Mouse (Mus musculus) embryonic facial prominence, embryonic 14.5 days (tissue): Measurements from ENCODE around the gene Zan. TPM values are rescaled to one million over a fixed set of nuclear protein-coding genes. Genes with fewer than 3 reads are reported as not detected.

ENCODE experiments used
- ATAC-seq: fragments of 200-750 bp; cut with Nextera tagmentation; 2 replicates; pipeline ENCODE4 v1.8.0; 2017; ENCODE audit warnings: low read depth, moderate number of reproducible peaks, moderate TSS enrichment
- DNase-seq: peaks from one replicate; pipeline ENCODE4 v3.0.0-alpha.2; 2015; ENCODE audit warnings: low spot score
- H3K27ac ChIP-seq: fragments of 300-500 bp; sonication (generic); replicated peaks from 2 replicates; pipeline ENCODE4 v1.5.1; 2014; ENCODE audit warnings: low read depth, mild to moderate bottlenecking, low read length, moderate library complexity
- H3K27me3 ChIP-seq: fragments of 300-500 bp; sonication (generic); replicated peaks from 2 replicates; pipeline ENCODE4 v1.6.1; 2014; ENCODE audit warnings: low read length; ENCODE audit not compliant: control insufficient read depth, insufficient read depth
- H3K36me3 ChIP-seq: fragments of 300-500 bp; sonication (generic); 2 replicates; pipeline ENCODE4 v1.6.1; 2014; ENCODE audit warnings: low read length, mixed read lengths; ENCODE audit not compliant: control insufficient read depth, insufficient read depth
- H3K4me1 ChIP-seq: fragments of 300-500 bp; sonication (generic); 2 replicates; pipeline ENCODE4 v1.6.1; 2014; ENCODE audit warnings: antibody characterized with exemption, low read length; ENCODE audit not compliant: control insufficient read depth, insufficient read depth
- H3K4me2 ChIP-seq: fragments of 300-500 bp; sonication (generic); 2 replicates; pipeline ENCODE4 v1.6.1; 2014; ENCODE audit warnings: low read depth, mild to moderate bottlenecking, low read length, moderate library complexity, mixed read lengths
- H3K4me3 ChIP-seq: fragments of 300-500 bp; sonication (generic); 2 replicates; pipeline ENCODE4 v1.5.1; 2014; ENCODE audit warnings: low read depth, mild to moderate bottlenecking, low read length
- H3K9ac ChIP-seq: fragments of 300-500 bp; sonication (generic); 2 replicates; pipeline ENCODE4 v1.6.1; 2014; ENCODE audit warnings: low read depth, mild to moderate bottlenecking, low read length, moderate library complexity, mixed read lengths
- H3K9me3 ChIP-seq: fragments of 300-500 bp; sonication (generic); 2 replicates; pipeline ENCODE4 v1.6.1; 2016; ENCODE audit warnings: low read length; ENCODE audit not compliant: control insufficient read depth
- WGBS: fragments of 180-500 bp; shearing (Covaris S2); extraction: QIAGEN DNeasy Blood & Tissue Kit; methylation state at CpG from one replicate; pipeline ENCODE4 v1.1.7; 2014; 5-methylcytosine and 5-hydroxymethylcytosine counted together
- polyA plus RNA-seq: library from polyadenylated mRNA; unstranded; fragments of >200 nt; fragmentation: Nextera tagmentation; extraction: Ambion mirVana; gene quantifications from 2 replicates; pipeline ENCODE4 v1.2.1, GENCODE M21; 2014

Gene Zan
- polyA plus RNA-seq, 1 experiment from 2014 or later = 0.26 TPM

GRCm38 (mm10) chr5:137519691-137520550, 43.1 kb upstream of the Zan start:
- H3K4me2 ChIP-seq = no peak overlapping the region
- no peak for ATAC-seq
- no peaks in the 10 kb centered on the region for H3K4me1 ChIP-seq
- 90% methylated on average over 27 of the region's 27 CpGs for WGBS
- H3K27ac ChIP-seq = no peak overlapping the region
- no peaks in the 10 kb centered on the region for H3K9me3 ChIP-seq
- H3K36me3 ChIP-seq = peaks cover 77% of the 10 kb centered on the region
- DNase-seq = no peak
- no peak overlapping the region for H3K4me3 ChIP-seq
- no peaks in the 10 kb centered on the region for H3K27me3 ChIP-seq
- no peak overlapping the region for H3K9ac ChIP-seq

GRCm38 (mm10) chr5:137518436-137518835, 41.6 kb upstream of the Zan start, which contains the start of gene Gigyf1:
TSS of gene Gigyf1 (plus strand) at chr5:137518548.
- no peak within 1 kb of the TSS for H3K4me3 ChIP-seq
- H3K36me3 ChIP-seq = peaks cover 69% of the 10 kb centered on the region
- no peaks in the 10 kb centered on the region for H3K9me3 ChIP-seq
- no peak for DNase-seq
- no peak for ATAC-seq
- H3K27ac ChIP-seq = no peak within 1 kb of the TSS
- no peak within 1 kb of the TSS for H3K4me2 ChIP-seq
- no peaks in the 10 kb centered on the region for H3K27me3 ChIP-seq
- 70% methylated on average over 5 of the region's 5 CpGs for WGBS
- H3K4me1 ChIP-seq = no peaks in the 10 kb centered on the region
- H3K9ac ChIP-seq = no peak within 1 kb of the TSS

GRCm38 (mm10) chr5:137514811-137515210, 37.9 kb upstream of the Zan start:
- H3K4me1 ChIP-seq = peaks cover 6% of the 10 kb centered on the region; the same call in 1 of the 2 replicates
- H3K4me3 ChIP-seq = no peak overlapping the region
- H3K27me3 ChIP-seq = no peaks in the 10 kb centered on the region
- H3K9ac ChIP-seq = no peak overlapping the region
- H3K4me2 ChIP-seq = no peak overlapping the region
- WGBS = 95% methylated on average over 3 of the region's 3 CpGs
- no peak overlapping the region for H3K27ac ChIP-seq
- DNase-seq (no peak), ATAC-seq (no peak)
- H3K9me3 ChIP-seq = no peaks in the 10 kb centered on the region
- H3K36me3 ChIP-seq = peaks cover 33% of the 10 kb centered on the region

- WGBS = 88% methylated on average over 12 of the region's 12 CpGs
Measured at GRCm38 (mm10) chr5:137513951-137514721, 37.3 kb upstream of the Zan start.

GRCm38 (mm10) chr5:137512847-137513794, 36.3 kb upstream of the Zan start:
- H3K27ac ChIP-seq = no peak overlapping the region
- DNase-seq (peak; percentile 44), ATAC-seq (peak; percentile 38; the same call in 1 of the 2 replicates)
- H3K4me3 ChIP-seq = no peak overlapping the region
- peaks cover 6% of the 10 kb centered on the region; the same call in 1 of the 2 replicates for H3K4me1 ChIP-seq
- peaks cover 16% of the 10 kb centered on the region; the same call in 1 of the 2 replicates for H3K36me3 ChIP-seq
- 68% methylated on average over 11 of the region's 11 CpGs for WGBS
- no peaks in the 10 kb centered on the region for H3K27me3 ChIP-seq
- no peaks in the 10 kb centered on the region for H3K9me3 ChIP-seq
- peak overlapping the region; percentile 15; the same call in 1 of the 2 replicates for H3K9ac ChIP-seq
- no peak overlapping the region for H3K4me2 ChIP-seq

More at GRCm38 (mm10) chr5:137513951-137514721, 37.3 kb upstream of the Zan start:
- Histone ChIP-seq H3K9me3 (no peaks in the 10 kb centered on the region), H3K4me2 (no peak overlapping the region), H3K9ac (no peak overlapping the region), H3K4me1 (peaks cover 6% of the 10 kb centered on the region; the same call in 1 of the 2 replicates), H3K27me3 (no peaks in the 10 kb centered on the region), H3K36me3 (peaks cover 26% of the 10 kb centered on the region; the same call in 1 of the 2 replicates), H3K27ac (no peak overlapping the region), H3K4me3 (no peak overlapping the region)
- ATAC-seq (no peak), DNase-seq (no peak)

GRCm38 (mm10) chr5:137511706-137512105, 34.8 kb upstream of the Zan start:
- ATAC-seq (no peak), DNase-seq (no peak)
- Histone ChIP-seq H3K4me2 (peak overlapping the region; percentile 88), H3K36me3 (0 out of 2 replicates have a peak, but pooled peaks cover 7% of the 10 kb centered on the region), H3K4me1 (peaks cover 6% of the 10 kb centered on the region; the same call in 1 of the 2 replicates), H3K27me3 (no peaks in the 10 kb centered on the region), H3K27ac (no peak overlapping the region), H3K9ac (peak overlapping the region; percentile 98; the same call in 1 of the 2 replicates), H3K9me3 (no peaks in the 10 kb centered on the region), H3K4me3 (peak overlapping the region; percentile 95)
- 80% methylated on average over 3 of the region's 3 CpGs for WGBS

GRCm38 (mm10) chr5:137510573-137511390, 33.9 kb upstream of the Zan start:
- peak overlapping the region; percentile 88 for H3K27ac ChIP-seq
- H3K9me3 ChIP-seq = no peaks in the 10 kb centered on the region
- no peaks in the 10 kb centered on the region for H3K27me3 ChIP-seq
- DNase-seq = no peak
- 0 out of 2 replicates have a peak, but pooled peaks cover 7% of the 10 kb centered on the region for H3K36me3 ChIP-seq
- peak overlapping the region; percentile 98 for H3K9ac ChIP-seq
- peak; percentile 27; the same call in 1 of the 2 replicates for ATAC-seq
- WGBS = 0% methylated on average over 10 of the region's 83 CpGs
- peaks cover 6% of the 10 kb centered on the region; the same call in 1 of the 2 replicates for H3K4me1 ChIP-seq
- peak overlapping the region; percentile 95 for H3K4me3 ChIP-seq
- H3K4me2 ChIP-seq = peak overlapping the region; percentile 88
